Mouse (Mus musculus): Measurements from ENCODE around the gene Foxj3. TPM values are rescaled to one million over a fixed set of nuclear protein-coding genes. Genes with fewer than 3 reads are reported as not detected.

Gene Foxj3
- polyA plus RNA-seq, 1 experiment from 2014 or later: 23.0 TPM

DNA sequence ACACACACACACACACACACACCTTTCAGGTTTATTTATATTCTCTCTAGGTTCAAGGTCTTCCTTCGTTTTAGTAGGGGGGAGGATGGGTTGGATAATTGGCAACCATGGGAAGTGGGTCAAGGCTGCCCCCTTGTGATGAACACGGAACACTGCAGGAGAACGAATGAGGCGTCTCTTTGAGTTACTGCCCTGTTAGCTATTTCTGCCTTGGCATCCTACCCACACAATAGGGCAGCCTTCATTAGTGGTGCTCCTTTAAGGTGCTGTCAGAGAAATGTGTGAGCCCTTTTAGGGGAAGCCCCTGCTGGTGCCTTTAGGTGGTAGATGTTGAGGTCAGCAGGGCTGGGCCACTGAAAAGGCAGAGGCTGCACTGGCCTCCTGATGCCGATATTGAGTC is 130.7 kb downstream of the Foxj3 start:
- Histone ChIP-seq H3K9me3 (ENCODE audit: control insufficient read depth, low read length) (no peaks in the 10 kb centered on the region), H3K9ac (ENCODE audit: low read length) (no peak overlapping the region), H3K36me3 (ENCODE audit: control insufficient read depth, insufficient read depth, low read length) (no peaks in the 10 kb centered on the region), H3K27ac (replicated peaks in 1 of 2; ENCODE audit: control insufficient read depth in 1 of 2, insufficient read depth in 1 of 2, low read depth in 2 of 2, low read length in 2 of 2) (no peak overlapping the region), H3K4me2 (ENCODE audit: low read length) (no peak overlapping the region), H3K4me1 (ENCODE audit: control insufficient read depth in 2 of 2, insufficient read depth in 2 of 2, low read length in 2 of 2) (peaks cover 27 to 36% of the 10 kb centered on the region in 2 experiments), H3K27me3 (ENCODE audit: control insufficient read depth, insufficient read depth, low read length) (no peaks in the 10 kb centered on the region), H3K4me3 (ENCODE audit: control insufficient read depth in 1 of 2, insufficient read depth in 1 of 2, low read depth in 1 of 2, low read length in 2 of 2) (no peak overlapping the region)
- 29% methylated on average over 5 of the region's 5 CpGs for WGBS
- no peak; the same call in 1 of the 2 replicates for ATAC-seq (ENCODE audit: insufficient number of reproducible peaks, insufficient read depth, low FRiP score, low read depth)

DNA sequence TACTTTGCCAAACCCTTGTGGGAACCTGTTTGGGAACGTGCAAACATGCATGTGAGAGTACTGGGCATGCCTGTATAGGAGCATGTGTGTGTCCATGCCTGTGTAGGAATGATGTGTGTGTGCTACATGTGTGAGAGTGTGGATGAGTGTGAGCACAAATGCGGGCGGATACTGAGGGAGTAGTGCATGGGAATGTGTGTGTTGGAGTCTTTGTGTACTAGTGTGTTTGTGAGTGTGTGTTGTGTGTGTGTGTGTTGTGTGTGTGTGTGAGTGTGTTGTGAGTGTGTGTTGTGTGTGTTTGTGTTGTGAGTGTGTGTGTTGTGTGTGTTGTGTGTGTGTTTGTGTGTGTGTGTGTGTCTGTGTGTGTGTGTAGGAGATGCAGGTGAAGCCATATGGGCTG is 131.4 kb downstream of the Foxj3 start:
- no peaks in the 10 kb centered on the region for H3K9me3 ChIP-seq (ENCODE audit: control insufficient read depth, low read length)
- no peaks in the 10 kb centered on the region for H3K27me3 ChIP-seq (ENCODE audit: control insufficient read depth, insufficient read depth, low read length)
- H3K27ac ChIP-seq (replicated peaks in 1 of 2; ENCODE audit: control insufficient read depth in 1 of 2, insufficient read depth in 1 of 2, low read depth in 2 of 2, low read length in 2 of 2): no peak overlapping the region
- WGBS: 87% methylated on average over 3 of the region's 3 CpGs
- H3K9ac ChIP-seq (ENCODE audit: low read length): no peak overlapping the region
- no peak for ATAC-seq (ENCODE audit: insufficient number of reproducible peaks, insufficient read depth, low FRiP score, low read depth)
- no peaks in the 10 kb centered on the region for H3K36me3 ChIP-seq (ENCODE audit: control insufficient read depth, insufficient read depth, low read length)
- H3K4me3 ChIP-seq (ENCODE audit: control insufficient read depth in 1 of 2, insufficient read depth in 1 of 2, low read depth in 1 of 2, low read length in 2 of 2): no peak overlapping the region
- H3K4me1 ChIP-seq (ENCODE audit: control insufficient read depth in 2 of 2, insufficient read depth in 2 of 2, low read length in 2 of 2): peaks cover 21 to 29% of the 10 kb centered on the region in 2 experiments
- H3K4me2 ChIP-seq (ENCODE audit: low read length): no peak overlapping the region

DNA sequence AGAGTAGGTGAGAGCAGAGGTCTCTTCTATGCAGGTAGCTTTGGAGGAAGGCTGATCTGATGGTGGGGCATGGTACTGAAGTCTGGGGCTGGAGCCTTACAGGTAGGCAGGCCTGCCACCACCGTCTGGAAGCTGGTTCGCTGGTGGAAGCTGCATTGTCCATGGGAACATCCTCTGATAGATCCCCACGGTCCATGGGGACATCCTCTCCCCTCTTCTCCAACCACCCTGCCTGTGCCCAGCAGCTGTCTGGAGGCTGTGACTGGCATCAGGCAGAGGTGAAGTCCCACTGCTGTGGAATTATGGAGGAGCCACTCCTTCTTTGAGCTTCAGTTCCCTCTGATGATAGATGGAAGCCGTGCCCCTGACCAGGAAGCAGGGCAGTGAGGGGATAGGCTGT is 131.8 kb downstream of the Foxj3 start:
- Histone ChIP-seq H3K4me3 (ENCODE audit: control insufficient read depth in 1 of 2, insufficient read depth in 1 of 2, low read depth in 1 of 2, low read length in 2 of 2) (no peak overlapping the region), H3K9ac (ENCODE audit: low read length) (no peak overlapping the region), H3K27ac (replicated peaks in 1 of 2; ENCODE audit: control insufficient read depth in 1 of 2, insufficient read depth in 1 of 2, low read depth in 2 of 2, low read length in 2 of 2) (no peak overlapping the region), H3K27me3 (ENCODE audit: control insufficient read depth, insufficient read depth, low read length) (no peaks in the 10 kb centered on the region), H3K4me1 (ENCODE audit: control insufficient read depth in 2 of 2, insufficient read depth in 2 of 2, low read length in 2 of 2) (peaks cover 18 to 25% of the 10 kb centered on the region in 2 experiments), H3K36me3 (ENCODE audit: control insufficient read depth, insufficient read depth, low read length) (no peaks in the 10 kb centered on the region), H3K4me2 (ENCODE audit: low read length) (no peak overlapping the region), H3K9me3 (ENCODE audit: control insufficient read depth, low read length) (no peaks in the 10 kb centered on the region)
- ATAC-seq (ENCODE audit: insufficient number of reproducible peaks, insufficient read depth, low FRiP score, low read depth): no peak
- WGBS: 78% methylated on average over 4 of the region's 4 CpGs

DNA sequence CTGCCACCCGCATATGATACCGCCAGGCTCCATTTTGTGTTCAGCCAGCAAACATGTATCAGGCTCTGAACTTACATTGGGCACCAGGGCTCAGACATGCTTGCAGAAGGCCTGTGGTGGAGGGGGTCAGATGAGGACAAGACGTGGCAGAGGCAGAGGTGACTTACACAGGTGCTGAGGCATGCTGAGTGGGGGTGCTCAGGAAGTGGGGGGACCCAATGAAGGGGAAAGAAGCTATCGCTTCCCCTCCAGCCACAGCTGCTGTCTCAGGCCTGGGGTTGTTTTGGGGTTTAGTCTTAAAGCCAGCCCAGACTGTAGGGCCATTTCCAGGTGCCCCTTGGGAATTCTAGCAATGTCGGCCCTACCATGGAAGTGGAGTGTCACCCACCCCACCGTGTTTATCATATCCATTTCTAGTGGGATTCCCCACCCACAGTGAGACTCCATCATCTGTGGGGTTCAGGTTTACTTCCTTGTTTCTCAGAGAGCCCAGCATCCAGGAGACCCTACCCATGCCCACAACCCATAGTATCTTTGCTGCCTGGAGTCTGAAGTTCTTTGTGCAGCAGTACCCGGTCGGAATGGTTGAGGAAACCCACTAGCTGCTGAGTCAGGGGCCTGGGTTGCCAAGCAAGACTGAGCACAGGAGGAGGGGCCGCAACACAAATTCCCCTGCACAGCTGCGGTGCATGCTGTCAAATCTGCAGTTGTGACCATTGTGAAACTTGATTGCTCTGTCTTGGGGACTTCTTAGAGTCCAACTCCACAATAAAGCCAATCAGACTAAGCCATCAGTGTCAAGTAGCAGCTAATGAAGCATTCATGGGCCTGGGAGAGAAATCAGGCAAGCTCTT is 132.8 kb downstream of the Foxj3 start:
- Histone ChIP-seq H3K9ac (ENCODE audit: low read length) (no peak overlapping the region), H3K4me2 (ENCODE audit: low read length) (no peak overlapping the region), H3K4me3 (ENCODE audit: control insufficient read depth in 1 of 2, insufficient read depth in 1 of 2, low read depth in 1 of 2, low read length in 2 of 2) (no peak overlapping the region), H3K36me3 (ENCODE audit: control insufficient read depth, insufficient read depth, low read length) (no peaks in the 10 kb centered on the region), H3K4me1 (ENCODE audit: control insufficient read depth in 2 of 2, insufficient read depth in 2 of 2, low read length in 2 of 2) (peaks cover 18 to 25% of the 10 kb centered on the region in 2 experiments), H3K27ac (replicated peaks in 1 of 2; ENCODE audit: control insufficient read depth in 1 of 2, insufficient read depth in 1 of 2, low read depth in 2 of 2, low read length in 2 of 2) (no peak overlapping the region), H3K9me3 (ENCODE audit: control insufficient read depth, low read length) (no peaks in the 10 kb centered on the region), H3K27me3 (ENCODE audit: control insufficient read depth, insufficient read depth, low read length) (no peaks in the 10 kb centered on the region)
- no peak for ATAC-seq (ENCODE audit: insufficient number of reproducible peaks, insufficient read depth, low FRiP score, low read depth)
- WGBS: 73% methylated on average over 10 of the region's 10 CpGs

DNA sequence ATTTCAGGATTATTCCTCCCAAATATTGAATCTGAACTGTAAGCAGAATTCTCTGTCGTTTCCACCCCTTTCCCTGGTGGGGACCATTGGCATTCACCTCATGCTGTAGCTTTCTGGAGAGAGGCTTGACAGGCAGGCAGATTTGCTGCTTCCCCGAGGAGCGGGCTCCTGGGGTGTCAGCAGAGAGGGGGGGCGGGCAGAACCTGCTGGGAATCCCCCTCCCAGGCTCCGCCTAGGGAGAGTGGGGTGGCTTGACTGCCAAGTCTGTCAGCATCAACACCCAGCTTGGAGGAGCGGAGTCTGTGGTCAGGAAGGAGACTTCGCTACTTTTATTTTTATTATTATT is 133.4 kb downstream of the Foxj3 start:
- H3K27ac ChIP-seq (replicated peaks in 1 of 2; ENCODE audit: control insufficient read depth in 1 of 2, insufficient read depth in 1 of 2, low read depth in 2 of 2, low read length in 2 of 2): no peak overlapping the region
- no peaks in the 10 kb centered on the region for H3K36me3 ChIP-seq (ENCODE audit: control insufficient read depth, insufficient read depth, low read length)
- no peak for ATAC-seq (ENCODE audit: insufficient number of reproducible peaks, insufficient read depth, low FRiP score, low read depth)
- H3K4me2 ChIP-seq (ENCODE audit: low read length): no peak overlapping the region
- no peak overlapping the region for H3K4me3 ChIP-seq (ENCODE audit: control insufficient read depth in 1 of 2, insufficient read depth in 1 of 2, low read depth in 1 of 2, low read length in 2 of 2)
- no peaks in the 10 kb centered on the region for H3K9me3 ChIP-seq (ENCODE audit: control insufficient read depth, low read length)
- H3K9ac ChIP-seq (ENCODE audit: low read length): no peak overlapping the region
- H3K27me3 ChIP-seq (ENCODE audit: control insufficient read depth, insufficient read depth, low read length): no peaks in the 10 kb centered on the region
- 65% methylated on average over 7 of the region's 7 CpGs for WGBS
- peaks cover 18 to 25% of the 10 kb centered on the region in 2 experiments for H3K4me1 ChIP-seq (ENCODE audit: control insufficient read depth in 2 of 2, insufficient read depth in 2 of 2, low read length in 2 of 2)

DNA sequence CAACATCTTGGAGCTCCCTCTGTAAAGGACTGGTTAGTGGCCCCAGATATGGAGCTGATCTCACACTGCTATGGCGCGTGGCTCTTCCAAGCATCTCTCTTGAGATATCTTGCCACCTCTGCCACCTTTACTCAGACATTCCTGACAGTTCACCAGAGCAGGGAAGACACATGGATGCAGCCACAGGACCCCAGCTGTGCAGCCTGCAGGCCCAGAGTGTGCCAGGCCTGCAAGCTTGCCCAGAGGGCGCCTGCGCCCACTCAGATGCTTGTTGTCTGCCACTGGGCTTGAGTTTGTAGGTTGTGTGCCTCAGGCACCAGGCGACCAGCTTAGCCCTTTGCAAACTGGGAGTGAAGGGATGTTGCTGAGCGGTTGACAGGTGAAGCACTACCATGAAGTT is 133.9 kb downstream of the Foxj3 start:
- Histone ChIP-seq H3K4me1 (ENCODE audit: control insufficient read depth in 2 of 2, insufficient read depth in 2 of 2, low read length in 2 of 2) (peaks cover 18 to 22% of the 10 kb centered on the region in 2 experiments), H3K4me2 (ENCODE audit: low read length) (no peak overlapping the region), H3K9me3 (ENCODE audit: control insufficient read depth, low read length) (no peaks in the 10 kb centered on the region), H3K4me3 (ENCODE audit: control insufficient read depth in 1 of 2, insufficient read depth in 1 of 2, low read depth in 1 of 2, low read length in 2 of 2) (no peak overlapping the region), H3K27me3 (ENCODE audit: control insufficient read depth, insufficient read depth, low read length) (no peaks in the 10 kb centered on the region), H3K36me3 (ENCODE audit: control insufficient read depth, insufficient read depth, low read length) (no peaks in the 10 kb centered on the region), H3K27ac (replicated peaks in 1 of 2; ENCODE audit: control insufficient read depth in 1 of 2, insufficient read depth in 1 of 2, low read depth in 2 of 2, low read length in 2 of 2) (no peak overlapping the region), H3K9ac (ENCODE audit: low read length) (no peak overlapping the region)
- ATAC-seq (ENCODE audit: insufficient number of reproducible peaks, insufficient read depth, low FRiP score, low read depth): no peak
- 72% methylated on average over 6 of the region's 6 CpGs for WGBS

DNA sequence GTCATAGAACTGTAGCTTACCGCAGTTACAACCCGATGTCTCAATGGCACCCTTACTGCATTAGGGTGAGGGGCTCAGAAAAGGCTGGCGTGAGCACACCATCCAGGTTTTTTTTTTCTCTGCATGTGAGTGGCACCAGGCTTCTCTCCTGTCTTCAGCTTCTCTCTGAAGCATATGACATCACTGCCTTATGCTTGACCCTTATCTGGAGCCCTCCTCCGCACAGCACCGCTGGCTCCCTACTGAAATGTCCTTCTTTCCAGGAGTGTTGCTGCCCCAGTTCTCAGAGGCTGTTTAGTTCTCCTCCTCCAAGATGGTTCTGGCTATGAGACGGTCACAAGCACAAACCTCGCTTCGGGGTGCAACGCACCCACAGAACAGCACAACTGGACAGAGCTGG is 134.4 kb downstream of the Foxj3 start:
- Histone ChIP-seq H3K27me3 (ENCODE audit: control insufficient read depth, insufficient read depth, low read length) (no peaks in the 10 kb centered on the region), H3K4me1 (ENCODE audit: control insufficient read depth in 2 of 2, insufficient read depth in 2 of 2, low read length in 2 of 2) (peaks cover 13 to 18% of the 10 kb centered on the region in 2 experiments), H3K9ac (ENCODE audit: low read length) (no peak overlapping the region), H3K9me3 (ENCODE audit: control insufficient read depth, low read length) (no peaks in the 10 kb centered on the region), H3K4me3 (ENCODE audit: control insufficient read depth in 1 of 2, insufficient read depth in 1 of 2, low read depth in 1 of 2, low read length in 2 of 2) (no peak overlapping the region), H3K4me2 (ENCODE audit: low read length) (no peak overlapping the region), H3K36me3 (ENCODE audit: control insufficient read depth, insufficient read depth, low read length) (no peaks in the 10 kb centered on the region), H3K27ac (replicated peaks in 1 of 2; ENCODE audit: control insufficient read depth in 1 of 2, insufficient read depth in 1 of 2, low read depth in 2 of 2, low read length in 2 of 2) (no peak overlapping the region)
- WGBS: 58% methylated on average over 9 of the region's 9 CpGs
- no peak for ATAC-seq (ENCODE audit: insufficient number of reproducible peaks, insufficient read depth, low FRiP score, low read depth)

DNA sequence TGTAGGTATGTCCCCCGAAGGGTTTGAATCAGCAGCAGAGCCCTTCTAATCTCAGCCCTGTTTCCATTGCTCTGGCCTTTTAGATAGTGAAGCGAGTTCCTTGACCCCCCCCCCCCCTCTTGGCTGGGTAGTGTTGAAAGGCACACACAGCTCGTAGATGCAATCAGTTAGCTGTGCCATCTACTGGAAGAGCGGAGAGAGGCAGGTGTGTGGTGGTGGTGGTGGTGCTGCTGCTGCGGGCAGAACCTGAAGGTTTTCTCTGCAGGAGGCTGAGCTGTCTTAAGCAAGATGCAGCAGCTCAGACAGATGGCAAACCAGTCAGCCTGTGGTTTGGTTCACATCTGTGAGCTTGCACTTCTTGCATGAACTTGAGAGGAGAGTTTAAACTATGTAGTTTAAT is 135.9 kb downstream of the Foxj3 start:
- Histone ChIP-seq H3K9ac (ENCODE audit: low read length) (no peak overlapping the region), H3K36me3 (ENCODE audit: control insufficient read depth, insufficient read depth, low read length) (no peaks in the 10 kb centered on the region), H3K27me3 (ENCODE audit: control insufficient read depth, insufficient read depth, low read length) (no peaks in the 10 kb centered on the region), H3K4me3 (ENCODE audit: control insufficient read depth in 1 of 2, insufficient read depth in 1 of 2, low read depth in 1 of 2, low read length in 2 of 2) (no peak overlapping the region), H3K4me1 (ENCODE audit: control insufficient read depth in 2 of 2, insufficient read depth in 2 of 2, low read length in 2 of 2) (peaks cover 13 to 14% of the 10 kb centered on the region in 2 experiments), H3K27ac (replicated peaks in 1 of 2; ENCODE audit: control insufficient read depth in 1 of 2, insufficient read depth in 1 of 2, low read depth in 2 of 2, low read length in 2 of 2) (no peak overlapping the region), H3K9me3 (ENCODE audit: control insufficient read depth, low read length) (no peaks in the 10 kb centered on the region), H3K4me2 (ENCODE audit: low read length) (no peak overlapping the region)
- ATAC-seq (ENCODE audit: insufficient number of reproducible peaks, insufficient read depth, low FRiP score, low read depth): no peak
- 15% methylated on average over 5 of the region's 5 CpGs for WGBS

All from heart, embryonic 14.5 days (tissue).